Mouse (Mus musculus) lung, postnatal 0 days (tissue): Measurements from ENCODE around the gene Ywhab. TPM values are rescaled to one million over a fixed set of nuclear protein-coding genes. Genes with fewer than 3 reads are reported as not detected.

Experiments
- ATAC-seq: fragments of 200-750 bp; cut with Nextera tagmentation; 2 replicates; pipeline ENCODE4 v1.8.0; 2017; ENCODE audit warnings: moderate library complexity
- DNase-seq: peaks from one replicate; pipeline ENCODE4 v3.0.0-alpha.2; 2016; ENCODE audit warnings: low spot score
- H3K27ac ChIP-seq: fragments of 300-500 bp; sonication (generic); 2 replicates; pipeline ENCODE4 v1.5.1; 2014; ENCODE audit warnings: antibody characterized with exemption, mild to moderate bottlenecking, low read length, mixed read lengths
- H3K27me3 ChIP-seq: fragments of 300-500 bp; sonication (generic); replicated peaks from 2 replicates; pipeline ENCODE4 v1.6.1; 2014; ENCODE audit warnings: low read length, mixed read lengths; ENCODE audit not compliant: insufficient read depth
- H3K36me3 ChIP-seq: fragments of 300-500 bp; sonication (generic); 2 replicates; pipeline ENCODE4 v1.6.1; 2014; ENCODE audit warnings: low read length, mixed read lengths; ENCODE audit not compliant: insufficient read depth
- H3K4me1 ChIP-seq: fragments of 300-500 bp; sonication (generic); 2 replicates; pipeline ENCODE4 v1.6.1; 2014; ENCODE audit warnings: antibody characterized with exemption, low read depth, low read length, mixed read lengths; ENCODE audit not compliant: insufficient read depth
- H3K4me2 ChIP-seq: fragments of 300-500 bp; sonication (generic); replicated peaks from 2 replicates; pipeline ENCODE4 v1.6.1; 2014; ENCODE audit warnings: low read depth, mild to moderate bottlenecking, low read length, moderate library complexity, mixed read lengths
- H3K4me3 ChIP-seq: fragments of 300-500 bp; sonication (generic); 2 replicates; pipeline ENCODE4 v1.5.1; 2014; ENCODE audit warnings: low read depth, low read length
- H3K9ac ChIP-seq: fragments of 300-500 bp; sonication (generic); replicated peaks from 2 replicates; pipeline ENCODE4 v1.6.1; 2014; ENCODE audit warnings: low read depth, mild to moderate bottlenecking
- H3K9me3 ChIP-seq: fragments of 300-500 bp; sonication (generic); 2 replicates; pipeline ENCODE4 v1.6.1; 2016; ENCODE audit warnings: low read length, mixed read lengths
- CTCF ChIP-seq: IDR thresholded peaks from 2 replicates; pipeline ENCODE4 v1.5.1; 2016; ENCODE audit warnings: antibody characterized with exemption, mild to moderate bottlenecking
- EP300 ChIP-seq: IDR thresholded peaks from 2 replicates; pipeline ENCODE4 v1.6.1; 2016; ENCODE audit warnings: antibody characterized with exemption, mild to moderate bottlenecking, control low read depth
- WGBS: fragments of 180-500 bp; shearing (Covaris S2); extraction: QIAGEN DNeasy Blood & Tissue Kit; methylation state at CpG from one replicate; pipeline ENCODE4 v1.1.7; 2014; 5-methylcytosine and 5-hydroxymethylcytosine counted together
- polyA plus RNA-seq: library from polyadenylated mRNA; unstranded; fragments of >200 nt; fragmentation: Nextera tagmentation; extraction: Ambion mirVana; gene quantifications from 2 replicates; pipeline ENCODE4 v1.2.1, GENCODE M21; 2015

Gene Ywhab
- polyA plus RNA-seq, 1 experiment from 2014 or later = 263 TPM

- H3K27ac ChIP-seq = no peak overlapping the region
- no peak overlapping the region for H3K4me2 ChIP-seq
- H3K36me3 ChIP-seq = no peaks in the 10 kb centered on the region
- H3K9ac ChIP-seq = no peak overlapping the region
- peak; percentile 20 for DNase-seq
- no peaks in the 10 kb centered on the region for H3K27me3 ChIP-seq
- H3K9me3 ChIP-seq = no peaks in the 10 kb centered on the region
- no peaks in the 10 kb centered on the region for H3K4me1 ChIP-seq
- ATAC-seq = peak; percentile 55; the same call in 1 of the 2 replicates
- TF ChIP-seq CTCF = no peak
- TF ChIP-seq EP300 = no peak
- 55% methylated on average over 7 of the region's 7 CpGs for WGBS
- H3K4me3 ChIP-seq = no peak overlapping the region
Measured at GRCm38 (mm10) chr2:163965706-163966105, 29.1 kb upstream of the Ywhab start.

- peak; percentile 94 for TF ChIP-seq CTCF
- no peak for TF ChIP-seq EP300
- no peak overlapping the region for H3K9ac ChIP-seq
- no peaks in the 10 kb centered on the region for H3K4me1 ChIP-seq
- H3K4me3 ChIP-seq = no peak overlapping the region
- no peaks in the 10 kb centered on the region for H3K36me3 ChIP-seq
- no peak for ATAC-seq
- no peaks in the 10 kb centered on the region for H3K27me3 ChIP-seq
- no peak overlapping the region for H3K27ac ChIP-seq
- peak; percentile 74 for DNase-seq
- no peak overlapping the region for H3K4me2 ChIP-seq
- H3K9me3 ChIP-seq = no peaks in the 10 kb centered on the region
- 3% methylated on average over 5 of the region's 5 CpGs for WGBS
Measured at GRCm38 (mm10) chr2:163968581-163968980, 26.2 kb upstream of the Ywhab start.

- H3K27ac ChIP-seq = no peak overlapping the region
- ATAC-seq = no peak
- no peak overlapping the region for H3K9ac ChIP-seq
- no peak for TF ChIP-seq CTCF
- TF ChIP-seq EP300 = no peak
- WGBS = 34% methylated on average over 3 of the region's 3 CpGs
- no peak overlapping the region for H3K4me3 ChIP-seq
- H3K4me2 ChIP-seq = no peak overlapping the region
- H3K36me3 ChIP-seq = no peaks in the 10 kb centered on the region
- no peaks in the 10 kb centered on the region for H3K9me3 ChIP-seq
- H3K4me1 ChIP-seq = no peaks in the 10 kb centered on the region
- no peaks in the 10 kb centered on the region for H3K27me3 ChIP-seq
- DNase-seq = no peak
Measured at GRCm38 (mm10) chr2:163970326-163970725, 24.4 kb upstream of the Ywhab start.

- 66% methylated on average over 2 of the region's 2 CpGs for whole genome bisulfite sequencing
Measured at GRCm38 (mm10) chr2:163974056-163974455, 20.7 kb upstream of the Ywhab start.

GRCm38 (mm10) chr2:163976448-163976847 is 18.3 kb upstream of the Ywhab start:
- DNase-seq = no peak
- WGBS = 86% methylated on average over 6 of the region's 7 CpGs

More at GRCm38 (mm10) chr2:163974056-163974455, 20.7 kb upstream of the Ywhab start:
- Histone ChIP-seq H3K27ac (no peak overlapping the region), H3K4me2 (no peak overlapping the region), H3K9me3 (no peaks in the 10 kb centered on the region), H3K9ac (no peak overlapping the region), H3K36me3 (no peaks in the 10 kb centered on the region), H3K27me3 (no peaks in the 10 kb centered on the region), H3K4me3 (no peak overlapping the region), H3K4me1 (no peaks in the 10 kb centered on the region)
- ATAC-seq (no peak), DNase-seq (no peak)
- no peak for TF ChIP-seq CTCF
- no peak for TF ChIP-seq EP300

GRCm38 (mm10) chr2:163987233-163987632 is 7.5 kb upstream of the Ywhab start:
- WGBS = 70% methylated on average over 8 of the region's 8 CpGs
- Histone ChIP-seq H3K4me2 (no peak overlapping the region), H3K4me3 (no peak overlapping the region), H3K36me3 (no peaks in the 10 kb centered on the region), H3K9me3 (no peaks in the 10 kb centered on the region), H3K4me1 (no peaks in the 10 kb centered on the region), H3K9ac (no peak overlapping the region), H3K27me3 (no peaks in the 10 kb centered on the region), H3K27ac (no peak overlapping the region)
- no peak for TF ChIP-seq EP300
- TF ChIP-seq CTCF = no peak
- ATAC-seq (no peak), DNase-seq (no peak)

More at GRCm38 (mm10) chr2:163976448-163976847, 18.3 kb upstream of the Ywhab start:
- Histone ChIP-seq H3K36me3 (no peaks in the 10 kb centered on the region), H3K9me3 (no peaks in the 10 kb centered on the region), H3K27ac (no peak overlapping the region), H3K4me1 (no peaks in the 10 kb centered on the region), H3K4me2 (no peak overlapping the region), H3K4me3 (no peak overlapping the region), H3K27me3 (no peaks in the 10 kb centered on the region), H3K9ac (no peak overlapping the region)
- no peak for TF ChIP-seq CTCF
- no peak for TF ChIP-seq EP300
- no peak for ATAC-seq

GRCm38 (mm10) chr2:163992871-163993270 is 1.9 kb upstream of the Ywhab start:
- H3K27ac ChIP-seq = no peak overlapping the region
- no peak overlapping the region for H3K4me2 ChIP-seq
- no peaks in the 10 kb centered on the region for H3K9me3 ChIP-seq
- H3K27me3 ChIP-seq = no peaks in the 10 kb centered on the region
- TF ChIP-seq EP300 (no peak), CTCF (no peak)
- H3K4me3 ChIP-seq = no peak overlapping the region
- ATAC-seq (no peak), DNase-seq (no peak)
- H3K9ac ChIP-seq = no peak overlapping the region
- 100% methylated on average over 2 of the region's 2 CpGs for WGBS
- peaks cover 16% of the 10 kb centered on the region; the same call in 1 of the 2 replicates for H3K4me1 ChIP-seq
- no peaks in the 10 kb centered on the region for H3K36me3 ChIP-seq
